Mouse (Mus musculus) kidney, postnatal 4 days (tissue): ENCODE data around the gene Zfp282.

ENCODE experiments used
- DNase-seq, 2 experiments: peaks; one replicate each; pipeline ENCODE4 v3.0.0; 2021; ENCODE audit warnings: mixed read lengths in 2 of 2

Zfp282 gene

GRCm38 (mm10) chr6:47903587-47903986 lies 26.6 kb downstream of the Zfp282 start:
- DNase-seq: no peak

GRCm38 (mm10) chr6:47904361-47904760 lies 27.4 kb downstream of the Zfp282 start:
- no peak for DNase-seq

- DNase-seq: no peak
These were observed 28.1 kb downstream of the Zfp282 start for GRCm38 (mm10) chr6:47904917-47905695.

- DNase-seq: no peak
These were observed 29.3 kb downstream of the Zfp282 start for GRCm38 (mm10) chr6:47906326-47906725.

- no peak for DNase-seq
These were observed 32.0 kb downstream of the Zfp282 start for GRCm38 (mm10) chr6:47909007-47909406.

- no peak for DNase-seq
These were observed 34.6 kb downstream of the Zfp282 start for GRCm38 (mm10) chr6:47911650-47912049.

GRCm38 (mm10) chr6:47912991-47913390 lies 36.0 kb downstream of the Zfp282 start:
- no peak for DNase-seq

GRCm38 (mm10) chr6:47917051-47917450 lies 40.0 kb downstream of the Zfp282 start:
- DNase-seq: no peak

- DNase-seq: no peak
These were observed 41.8 kb downstream of the Zfp282 start for GRCm38 (mm10) chr6:47918768-47919274.

- DNase-seq: no peak
These were observed 42.8 kb downstream of the Zfp282 start for GRCm38 (mm10) chr6:47919646-47920446.

GRCm38 (mm10) chr6:47920447-47921340 lies 43.7 kb downstream of the Zfp282 start, which contains the start of gene Zfp212:
Gene Zfp212, plus strand, starts transcription at chr6:47920476.
- peak; percentile 90 to 94 for DNase-seq

GRCm38 (mm10) chr6:47942461-47942860 lies 65.5 kb downstream of the Zfp282 start:
- DNase-seq: no peak

GRCm38 (mm10) chr6:47943021-47943691 lies 66.2 kb downstream of the Zfp282 start:
- DNase-seq: peak; percentile 73 to 85

GRCm38 (mm10) chr6:47943721-47944120 lies 66.7 kb downstream of the Zfp282 start:
- DNase-seq: no peak

- no peak for DNase-seq
These were observed 70.4 kb downstream of the Zfp282 start for GRCm38 (mm10) chr6:47947388-47947787.

GRCm38 (mm10) chr6:47953191-47953726 lies 76.3 kb downstream of the Zfp282 start, which contains the start of gene Zfp956:
Gene Zfp956, plus strand, starts transcription at chr6:47953390.
- DNase-seq: peak; percentile 95 to 96

GRCm38 (mm10) chr6:47954425-47954824 lies 77.4 kb downstream of the Zfp282 start:
- DNase-seq: no peak

GRCm38 (mm10) chr6:47957816-47958215 lies 80.8 kb downstream of the Zfp282 start:
- no peak for DNase-seq
